Comparison of ENCODE assay signal across 16 mouse cellular contexts in genomic region chr16:31464953-31465352, GRCm38 (mm10). TPM values are rescaled to one million over a fixed set of nuclear protein-coding genes. Genes with fewer than 3 reads are reported as not detected.
A peak's percentile ranks its signal among the peaks of the same experiment; 100 is the strongest.
DNase-seq lines count a peak whose midpoint lies in the region; ATAC-seq lines count a peak whose summit lies in the region.
"Had no signal": no experiment of that assay in that cellular context is flagged by ENCODE, and none has a peak within 500 bp of the region (broad histone marks: within the 10 kb centered on the region; RNA-seq: fewer than 3 reads in every experiment).

No protein-coding gene starts in this region.

- H3K9me3 ChIP-seq in liver, embryonic 12.5 days (replicated peaks), result no peaks in the 10 kb centered on the region
- no peaks in the 10 kb centered on the region for H3K9me3 ChIP-seq in hindbrain, embryonic 10.5 days
- H3K9me3 ChIP-seq: forebrain, embryonic 12.5 days; midbrain, embryonic 15.5 days; neural tube, embryonic 15.5 days had no signal

- H3K27ac ChIP-seq in liver, embryonic 12.5 days, result no peak overlapping the region
- no peak overlapping the region for H3K27ac ChIP-seq in hindbrain, embryonic 10.5 days
- H3K27ac ChIP-seq: forebrain, embryonic 12.5 days; gastrocnemius, adult 2 months; layer of hippocampus, adult 2 months; midbrain, embryonic 15.5 days; neural tube, embryonic 15.5 days had no signal

- H3K4me3 ChIP-seq in liver, embryonic 12.5 days, result no peak overlapping the region
- H3K4me3 ChIP-seq in hindbrain, embryonic 10.5 days, result no peak overlapping the region
- H3K4me3 ChIP-seq: forebrain, embryonic 12.5 days; gastrocnemius, adult 2 months; layer of hippocampus, adult 2 months; megakaryocyte, embryonic 14.5 days; midbrain, embryonic 15.5 days; neural tube, embryonic 15.5 days had no signal

- intact Hi-C loops in left cerebral cortex, postnatal 4 days (cut with DNase I), result loop anchor here (10.0 kb wide), 1 partner anchor 450 kb away; no protein-coding TSS in a partner anchor

- WGBS in liver, embryonic 12.5 days (ENCODE audit: insufficient replicate concordance), result 46% methylated on average over 5 of the region's 5 CpGs
- WGBS in hindbrain, embryonic 10.5 days, result 91% methylated on average over 5 of the region's 5 CpGs

- ATAC-seq in liver, embryonic 12.5 days, result peak; percentile 81
- ATAC-seq in megakaryocyte-erythroid progenitor cell, adult 5-6 weeks (replicated peaks; ENCODE audit: low FRiP score, low TSS enrichment, poor library complexity, severe bottlenecking), result peak; percentile 41; the same call in 1 of the 2 replicates
- ATAC-seq in monocyte, adult 5-6 weeks (replicated peaks; ENCODE audit: insufficient number of reproducible peaks, low FRiP score, low TSS enrichment, poor library complexity, severe bottlenecking), result no peak
- ATAC-seq: midbrain, embryonic 15.5 days had no signal

- peaks cover 28% of the 10 kb centered on the region for H3K4me1 ChIP-seq in liver, embryonic 12.5 days
- peaks cover 28% of the 10 kb centered on the region for H3K4me1 ChIP-seq in hindbrain, embryonic 10.5 days (replicated peaks)
- H3K4me1 ChIP-seq: midbrain, embryonic 15.5 days had no signal

- no peak overlapping the region for H3K9ac ChIP-seq in liver, embryonic 12.5 days
- H3K9ac ChIP-seq: forebrain, embryonic 12.5 days; midbrain, embryonic 15.5 days; neural tube, embryonic 15.5 days had no signal

- peak; percentile 71 for DNase-seq in ES-CJ7 (ENCODE audit: low read depth, low spot score)
- DNase-seq in c-Kit-positive CD71-positive TER-119-positive erythroid progenitor cells, embryonic 14.5 days (ENCODE audit: low spot score), result peak; percentile 40
- no peak for DNase-seq in hindbrain, embryonic 10.5 days (ENCODE audit: low spot score)
- no peak for DNase-seq in urinary bladder, postnatal 25 days (ENCODE audit: low spot score)
- DNase-seq in left cerebral cortex, postnatal 4 days, result no peak
- DNase-seq: cerebellum, adult 9-10 months; heart, adult 11 months had no signal

- H3K27me3 ChIP-seq in liver, embryonic 12.5 days (replicated peaks), result peaks cover 25% of the 10 kb centered on the region
- H3K27me3 ChIP-seq in hindbrain, embryonic 10.5 days (ENCODE audit: insufficient read depth, poor library complexity, severe bottlenecking), result peaks cover 22% of the 10 kb centered on the region
- H3K27me3 ChIP-seq: midbrain, embryonic 15.5 days had no signal

- no peaks in the 10 kb centered on the region for H3K36me3 ChIP-seq in liver, embryonic 12.5 days
- no peaks in the 10 kb centered on the region for H3K36me3 ChIP-seq in hindbrain, embryonic 10.5 days
- H3K36me3 ChIP-seq: forebrain, embryonic 12.5 days; midbrain, embryonic 15.5 days; neural tube, embryonic 15.5 days had no signal

- no peak overlapping the region for H3K4me2 ChIP-seq in liver, embryonic 12.5 days
- H3K4me2 ChIP-seq: forebrain, embryonic 12.5 days; midbrain, embryonic 15.5 days; neural tube, embryonic 15.5 days had no signal

RNA-seq across cellular contexts. Expression of gene Bdh1, which starts 42.9 kb away (rescaled TPM):
- polyA plus RNA-seq in liver, embryonic 12.5 days (2016; fragmentation: Nextera tagmentation; extraction: Ambion mirVana), result 45.8 and 46.6 TPM in 2 replicates
- total RNA-seq in megakaryocyte-erythroid progenitor cell, adult 5-6 weeks (2014; fragmentation: Nextera tagmentation), result 11.0 and 16.7 TPM in 2 replicates
- total RNA-seq in megakaryocyte-erythroid progenitor cell, adult 5-6 weeks (2017), result 23.5 and 47.3 TPM in 2 replicates
- polyA plus RNA-seq in hindbrain, embryonic 10.5 days (2016; fragmentation: Nextera tagmentation; extraction: Ambion mirVana), result 14.0 and 28.8 TPM in 2 replicates
- total RNA-seq in left cerebral cortex, postnatal 4 days (2021), result 100 to 1,000 TPM; 259 to 272 TPM
- 0.68 to 3.1 TPM (median 1.2 TPM) in 3 replicates for total RNA-seq in monocyte, adult 5-6 weeks (2017)

Comparison
In these comparisons a context has a peak if more than half of its experiments do, and no peak if none do; other contexts are left out.
1. DNase-seq: peak in ES-CJ7 (single experiment) and c-Kit-positive CD71-positive TER-119-positive erythroid progenitor cells, embryonic 14.5 days (single experiment); none in hindbrain, embryonic 10.5 days (single experiment), urinary bladder, postnatal 25 days (single experiment) and left cerebral cortex, postnatal 4 days (single experiment).